Mouse (Mus musculus): ENCODE results near the gene Mbtps2. TPM values are rescaled to one million over a fixed set of nuclear protein-coding genes. Genes with fewer than 3 reads are reported as not detected.

Mbtps2 gene
- 10 to 100 TPM in 1 of 2 experiments, 1 to 10 TPM in 1; 8.9 to 12.7 TPM for total RNA-seq (2023)

GRCm38 (mm10) chrX:157598186-157598996, at the start of gene Mbtps2:
TSS of gene Mbtps2 (minus strand) at chrX:157598715.

GRCm38 (mm10) chrX:157568840-157569239, 29.7 kb downstream of the Mbtps2 start, which contains the start of gene Yy2:
TSS of gene Yy2 (minus strand) at chrX:157568985.

GRCm38 (mm10) chrX:157491944-157492726, 106.4 kb downstream of the Mbtps2 start, which contains the start of gene Sms:
TSS of gene Sms (minus strand) at chrX:157492287.

Other genes with a start within 250 kb of the Mbtps2 start
- gene Phex, start 183.4 kb downstream of the Mbtps2 start, total RNA-seq (2023): under 1 TPM; 0.13 to 0.16 TPM
- 10 to 100 TPM; 11.0 to 16.2 TPM for gene Sms, start 106.4 kb downstream of the Mbtps2 start, total RNA-seq (2023)
- 1 to 10 TPM in 1 of 2 experiments, not detected in 1; 1.7 TPM for gene Yy2, start 29.7 kb downstream of the Mbtps2 start, total RNA-seq (2023)
- not detected for gene Smpx, start 100.2 kb upstream of the Mbtps2 start, total RNA-seq (2023)
- not detected for gene Klhl34, start 219.7 kb upstream of the Mbtps2 start, total RNA-seq (2023)

Data from neutrophil, adult 59 days (primary cell).